Mouse (Mus musculus): ENCODE data around the gene Musk. TPM values are rescaled to one million over a fixed set of nuclear protein-coding genes. Genes with fewer than 3 reads are reported as not detected.
"Not testable (repeated sequence)": the region's sequence is repeated elsewhere in the genome, so short reads cannot be mapped to it uniquely, and the experiment has no call there.

Musk gene
- total RNA-seq (2014; fragmentation: Nextera tagmentation): not detected in 2 replicates
- total RNA-seq (2017): not detected in 2 replicates

DNA sequence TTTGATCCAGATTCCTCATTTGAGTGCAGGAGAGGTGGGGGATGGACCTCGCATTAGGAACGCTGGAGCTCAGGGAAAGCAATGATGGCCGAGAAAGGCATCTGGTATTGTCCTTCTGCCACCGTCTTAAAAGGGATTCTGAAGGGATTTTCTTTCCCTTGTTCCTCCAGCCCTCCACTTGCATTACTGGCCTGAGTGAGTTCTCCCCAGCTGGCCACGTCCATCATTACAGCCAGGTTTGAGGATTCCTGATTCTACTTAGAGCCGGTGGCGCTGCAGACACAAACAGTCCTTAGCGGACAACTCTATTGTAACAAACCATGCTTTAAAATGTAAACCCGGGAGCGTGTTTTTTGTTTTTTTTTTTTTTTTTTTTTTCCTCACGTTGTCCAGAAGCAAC lies at the start of gene Musk:
Musk (plus strand) TSS at position 274 of the 400 bp plus-strand sequence.
- ATAC-seq (replicated peaks; ENCODE audit: poor library complexity, severe bottlenecking): no peak

DNA sequence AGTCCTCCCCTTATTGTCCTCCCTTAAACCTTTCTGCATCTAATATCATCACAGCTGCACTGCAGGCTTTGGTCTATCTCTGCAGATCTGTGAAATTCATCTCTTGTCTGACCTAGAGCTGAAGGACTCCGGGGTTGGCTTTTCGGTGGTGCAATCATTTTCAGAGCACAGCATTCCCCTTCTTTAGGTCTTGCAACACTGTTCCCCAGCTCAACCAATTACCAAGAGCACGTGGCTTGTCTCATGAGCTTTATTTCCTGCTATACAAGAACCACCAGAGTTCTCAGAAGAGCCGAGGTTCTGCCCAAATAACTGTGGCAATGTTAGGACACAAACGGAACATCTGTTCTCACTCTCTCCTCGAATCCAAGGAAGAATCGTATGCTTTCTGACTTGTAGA lies 45.3 kb upstream of the Musk start:
- peak; percentile 93 for ATAC-seq (replicated peaks; ENCODE audit: poor library complexity, severe bottlenecking)

DNA sequence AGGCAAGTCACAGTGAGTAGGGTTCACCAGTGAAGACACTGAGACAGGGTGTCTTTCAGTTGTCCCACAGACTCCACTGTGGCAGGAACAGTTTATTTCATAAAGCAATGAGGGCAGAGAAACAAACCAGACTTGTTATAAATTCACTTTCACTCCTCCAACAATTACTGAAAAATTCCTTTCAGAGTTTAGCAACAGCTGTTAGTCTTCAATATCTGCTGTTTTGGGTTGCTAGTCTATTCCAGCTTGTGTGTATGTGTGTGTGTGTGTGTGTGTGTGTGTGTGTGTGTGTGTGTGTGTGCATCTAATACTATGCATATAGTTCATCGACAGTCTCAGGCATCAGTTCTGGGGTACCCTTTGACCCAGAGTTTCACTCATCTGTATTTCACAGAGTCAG lies 40.2 kb upstream of the Musk start:
- no peak for ATAC-seq (replicated peaks; ENCODE audit: poor library complexity, severe bottlenecking)

- no peak for ATAC-seq (replicated peaks; ENCODE audit: poor library complexity, severe bottlenecking)
These were observed 33.4 kb upstream of the Musk start for GRCm38 (mm10) chr4:58252381-58252780.

DNA sequence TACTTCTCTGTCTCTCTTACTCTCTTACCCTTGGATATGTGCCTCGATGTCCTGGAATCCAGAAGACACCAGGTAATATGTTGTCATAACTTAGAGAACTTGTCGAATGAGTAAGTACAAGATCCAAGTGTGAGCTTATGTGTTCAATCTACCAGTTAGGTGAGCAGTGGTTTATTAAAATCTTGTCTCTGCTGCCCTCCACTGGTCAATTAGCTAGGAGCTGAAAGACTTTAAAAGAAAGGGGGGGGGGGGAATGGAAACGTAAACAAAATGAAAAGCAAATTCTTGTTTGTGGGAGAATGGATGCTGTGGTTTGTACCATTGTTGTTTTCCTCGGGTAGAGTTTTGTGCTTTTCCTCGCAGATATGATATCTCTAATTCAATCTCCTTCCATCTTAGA lies 32.4 kb upstream of the Musk start:
- no peak for ATAC-seq (replicated peaks; ENCODE audit: poor library complexity, severe bottlenecking)

- ATAC-seq (replicated peaks; ENCODE audit: poor library complexity, severe bottlenecking): not testable (repeated sequence)
These were observed 25.0 kb upstream of the Musk start for GRCm38 (mm10) chr4:58260767-58261166.

DNA sequence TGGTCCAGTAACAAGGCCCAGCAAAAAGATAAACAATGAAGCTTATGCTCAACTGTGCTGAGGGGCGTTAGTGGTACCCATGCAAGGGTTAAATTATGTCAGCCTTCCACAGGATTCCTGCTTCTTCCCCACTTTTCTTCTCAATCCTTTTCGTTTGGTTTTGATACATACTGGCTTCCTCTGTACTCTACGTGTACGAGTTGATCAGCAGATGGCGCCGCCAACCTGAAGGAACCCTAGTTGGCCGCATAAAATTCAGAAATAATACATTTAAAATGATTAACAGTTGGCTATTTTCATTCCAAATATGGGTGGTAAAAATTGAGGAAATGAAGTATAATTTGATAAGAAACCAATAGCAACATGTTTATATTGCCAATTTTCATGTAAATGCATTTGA lies 19.5 kb upstream of the Musk start:
- no peak for ATAC-seq (replicated peaks; ENCODE audit: poor library complexity, severe bottlenecking)

DNA sequence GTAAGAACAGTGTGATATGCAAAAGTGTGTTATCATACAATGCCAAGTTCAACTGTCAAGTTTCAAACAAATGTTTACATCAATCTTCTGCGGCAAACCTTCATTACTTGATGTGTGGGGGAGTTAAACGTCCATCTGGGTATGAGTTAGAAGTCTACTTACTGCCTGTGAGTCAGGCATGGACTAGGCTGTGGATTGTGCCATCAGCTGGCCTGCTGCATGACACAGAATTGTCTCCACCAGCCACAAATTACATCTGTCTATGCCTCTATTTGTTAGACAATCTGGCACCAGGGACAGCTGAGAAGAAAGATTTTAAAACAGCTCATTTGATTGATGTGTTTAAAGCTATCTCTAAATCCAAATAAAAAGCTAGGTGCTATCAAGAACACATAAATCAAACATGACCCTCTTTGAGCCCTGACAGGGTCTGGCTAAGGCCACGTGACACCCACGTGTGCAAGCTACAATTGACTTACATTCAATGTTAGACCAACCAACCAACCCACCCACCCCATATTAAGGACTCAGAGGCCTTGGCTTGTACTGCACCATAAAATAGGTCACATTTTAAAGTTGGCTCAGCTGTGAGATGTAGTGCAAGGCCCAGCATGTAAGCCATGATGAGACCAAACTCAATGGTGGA lies 16.7 kb upstream of the Musk start:
- no peak for ATAC-seq (replicated peaks; ENCODE audit: poor library complexity, severe bottlenecking)

- no peak for ATAC-seq (replicated peaks; ENCODE audit: poor library complexity, severe bottlenecking)
These were observed 15.8 kb upstream of the Musk start for GRCm38 (mm10) chr4:58269961-58270360.

DNA sequence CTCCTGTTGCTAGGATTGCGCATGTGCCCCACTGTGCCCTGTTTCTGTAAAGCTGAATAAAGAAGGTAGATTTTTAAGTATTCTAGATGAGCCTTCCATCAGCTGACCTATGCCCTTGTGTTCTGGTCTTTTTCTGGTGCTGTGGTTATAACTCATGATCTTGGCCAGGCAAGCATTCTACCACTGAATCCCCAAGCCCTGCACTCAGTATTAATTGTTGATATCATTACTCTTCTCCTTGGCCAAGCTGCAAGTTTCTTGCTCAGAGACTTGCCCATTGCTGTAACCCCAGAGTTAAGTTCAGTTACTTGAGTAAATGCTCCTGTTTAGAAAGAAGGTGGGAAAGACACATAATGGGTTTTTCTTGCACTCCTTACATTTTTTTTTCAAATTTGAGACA lies 14.8 kb upstream of the Musk start:
- ATAC-seq (replicated peaks; ENCODE audit: poor library complexity, severe bottlenecking): no peak

- ATAC-seq (replicated peaks; ENCODE audit: poor library complexity, severe bottlenecking): no peak
These were observed 14.1 kb upstream of the Musk start for GRCm38 (mm10) chr4:58271504-58272162.

- ATAC-seq (replicated peaks; ENCODE audit: poor library complexity, severe bottlenecking): no peak
These were observed 10.4 kb upstream of the Musk start for GRCm38 (mm10) chr4:58275261-58275895.

- ATAC-seq (replicated peaks; ENCODE audit: poor library complexity, severe bottlenecking): no peak
These were observed 7.4 kb upstream of the Musk start for GRCm38 (mm10) chr4:58278368-58278767.

DNA sequence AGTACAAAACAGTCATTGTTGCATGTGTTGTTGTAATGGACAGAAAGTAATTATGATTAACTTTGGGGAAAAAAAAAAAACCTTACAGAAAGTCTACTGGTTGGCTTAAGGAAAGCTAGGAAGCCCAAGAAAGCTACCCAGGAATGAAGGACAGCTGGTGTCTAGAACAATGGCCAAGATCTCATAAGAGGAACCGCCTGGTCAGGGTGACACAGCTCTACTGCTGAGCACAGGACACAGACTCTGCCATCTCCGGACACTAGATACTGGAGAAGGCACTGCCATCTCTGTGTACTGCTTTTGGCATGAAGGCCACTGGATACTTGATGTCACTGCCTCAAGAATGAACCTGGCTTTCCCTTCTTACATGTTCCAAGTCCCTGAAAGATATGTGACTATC lies 5.6 kb upstream of the Musk start:
- ATAC-seq (replicated peaks; ENCODE audit: poor library complexity, severe bottlenecking): no peak

DNA sequence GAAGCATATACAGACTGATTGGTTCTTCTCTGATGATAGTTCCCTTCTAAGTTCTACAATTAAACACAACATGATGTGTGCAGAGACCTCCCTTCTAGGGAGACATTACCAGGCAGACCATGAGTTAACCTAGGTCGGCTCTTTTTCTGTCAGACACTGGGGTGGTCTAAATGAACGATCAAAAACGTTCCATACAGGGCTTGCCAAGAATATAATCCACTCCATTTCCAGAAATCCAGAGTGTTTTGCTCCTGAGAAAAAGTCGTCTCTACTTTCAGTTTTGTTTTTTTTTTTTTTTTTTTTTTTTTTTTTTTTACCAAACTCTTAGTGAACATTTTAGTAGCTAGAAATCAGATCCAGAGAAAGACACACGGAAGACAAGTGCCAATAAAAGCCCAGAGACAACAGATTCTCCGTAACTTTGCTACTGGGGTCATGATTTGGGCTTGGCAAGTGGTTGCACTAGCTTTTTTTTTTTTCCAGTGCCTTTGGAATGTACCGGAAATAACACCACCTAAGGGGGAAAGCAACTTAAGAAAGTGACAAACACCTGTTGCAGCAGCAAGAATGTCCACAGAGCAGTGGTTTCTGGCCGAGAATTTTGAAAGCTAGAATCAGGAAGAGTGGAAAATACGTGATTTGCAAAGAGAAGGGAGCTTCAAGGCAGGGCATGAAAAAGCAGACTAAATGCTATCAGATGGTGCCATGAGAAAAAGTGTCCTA lies 769 bp downstream of the Musk start:
- ATAC-seq (replicated peaks; ENCODE audit: poor library complexity, severe bottlenecking): no peak

GRCm38 (mm10) chr4:58288753-58289152 lies 3.0 kb downstream of the Musk start:
- peak; percentile 73 for ATAC-seq (replicated peaks; ENCODE audit: poor library complexity, severe bottlenecking)

DNA sequence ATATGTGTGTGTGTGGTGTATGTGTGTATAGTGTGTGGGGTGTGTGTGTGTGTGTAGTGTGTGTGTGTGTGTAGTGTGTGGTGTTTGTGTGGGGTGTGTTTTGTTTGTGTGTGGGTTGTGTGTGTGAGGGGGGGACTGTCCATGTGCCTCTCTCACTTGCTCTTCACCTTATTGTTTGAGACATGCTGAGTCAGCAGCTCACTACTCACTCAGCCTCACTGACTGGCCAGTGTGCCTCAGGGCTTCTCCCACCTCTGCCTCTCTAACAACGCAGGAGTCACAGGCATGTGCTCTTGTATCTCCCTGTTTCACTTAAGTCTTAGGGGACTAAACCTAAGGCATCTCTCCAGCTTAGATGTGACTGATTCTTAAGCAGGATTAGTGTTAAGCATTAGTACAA lies 6.1 kb downstream of the Musk start:
- no peak for ATAC-seq (replicated peaks; ENCODE audit: poor library complexity, severe bottlenecking)

- no peak for ATAC-seq (replicated peaks; ENCODE audit: poor library complexity, severe bottlenecking)
These were observed 7.3 kb downstream of the Musk start for GRCm38 (mm10) chr4:58293099-58293498.

- peak; percentile 97 for ATAC-seq (replicated peaks; ENCODE audit: poor library complexity, severe bottlenecking)
These were observed 18.1 kb downstream of the Musk start for GRCm38 (mm10) chr4:58303862-58304261.

- ATAC-seq (replicated peaks; ENCODE audit: poor library complexity, severe bottlenecking): peak; percentile 74
These were observed 18.8 kb downstream of the Musk start for GRCm38 (mm10) chr4:58304564-58304963.

DNA sequence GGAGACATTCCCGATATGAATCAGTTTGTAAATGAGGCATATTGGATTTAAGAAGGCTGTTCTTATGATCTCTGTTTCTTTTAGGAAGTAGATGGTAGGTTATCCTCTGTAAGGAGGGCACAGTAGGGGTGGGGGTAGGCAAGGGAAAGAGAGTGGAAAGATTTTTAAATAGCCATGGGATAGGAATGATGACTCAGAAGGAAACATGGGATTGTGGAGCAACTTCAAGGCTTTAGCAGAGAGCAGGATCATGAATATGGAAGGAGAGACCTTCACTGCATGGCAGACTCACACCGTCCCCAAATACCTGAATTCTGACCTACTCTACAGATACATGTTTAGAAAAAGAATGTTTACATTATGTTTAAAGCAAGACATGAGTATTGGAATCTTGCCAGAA lies 21.7 kb downstream of the Musk start:
- ATAC-seq (replicated peaks; ENCODE audit: poor library complexity, severe bottlenecking): no peak
